Mouse (Mus musculus): ENCODE data around the gene Palm. TPM values are rescaled to one million over a fixed set of nuclear protein-coding genes. Genes with fewer than 3 reads are reported as not detected.

The Palm gene
- polyA plus RNA-seq, 1 experiment from 2014 or later, result 56.8 TPM

GRCm38 (mm10) chr10:79853392-79853791 is 60.0 kb downstream of the Palm start:
- Histone ChIP-seq H3K9me3 (replicated peaks; ENCODE audit: control insufficient read depth, low read length) (no peaks in the 10 kb centered on the region), H3K36me3 (ENCODE audit: control insufficient read depth, insufficient read depth, low read length) (no peaks in the 10 kb centered on the region), H3K4me1 (ENCODE audit: control insufficient read depth, insufficient read depth, low read length) (peaks cover 47% of the 10 kb centered on the region), H3K27ac (ENCODE audit: low read length) (peak overlapping the region; percentile 100), H3K4me2 (ENCODE audit: low read depth, low read length) (peak overlapping the region; percentile 91), H3K9ac (ENCODE audit: low read length) (peak overlapping the region; percentile 84), H3K27me3 (ENCODE audit: control insufficient read depth, insufficient read depth, low read length) (no peaks in the 10 kb centered on the region), H3K4me3 (replicated peaks; ENCODE audit: low read length) (peak overlapping the region; percentile 97)
- ATAC-seq (ENCODE audit: insufficient read depth, low FRiP score), result peak; percentile 66
- under 1% methylated on average over 15 of the region's 15 CpGs for WGBS

DNA sequence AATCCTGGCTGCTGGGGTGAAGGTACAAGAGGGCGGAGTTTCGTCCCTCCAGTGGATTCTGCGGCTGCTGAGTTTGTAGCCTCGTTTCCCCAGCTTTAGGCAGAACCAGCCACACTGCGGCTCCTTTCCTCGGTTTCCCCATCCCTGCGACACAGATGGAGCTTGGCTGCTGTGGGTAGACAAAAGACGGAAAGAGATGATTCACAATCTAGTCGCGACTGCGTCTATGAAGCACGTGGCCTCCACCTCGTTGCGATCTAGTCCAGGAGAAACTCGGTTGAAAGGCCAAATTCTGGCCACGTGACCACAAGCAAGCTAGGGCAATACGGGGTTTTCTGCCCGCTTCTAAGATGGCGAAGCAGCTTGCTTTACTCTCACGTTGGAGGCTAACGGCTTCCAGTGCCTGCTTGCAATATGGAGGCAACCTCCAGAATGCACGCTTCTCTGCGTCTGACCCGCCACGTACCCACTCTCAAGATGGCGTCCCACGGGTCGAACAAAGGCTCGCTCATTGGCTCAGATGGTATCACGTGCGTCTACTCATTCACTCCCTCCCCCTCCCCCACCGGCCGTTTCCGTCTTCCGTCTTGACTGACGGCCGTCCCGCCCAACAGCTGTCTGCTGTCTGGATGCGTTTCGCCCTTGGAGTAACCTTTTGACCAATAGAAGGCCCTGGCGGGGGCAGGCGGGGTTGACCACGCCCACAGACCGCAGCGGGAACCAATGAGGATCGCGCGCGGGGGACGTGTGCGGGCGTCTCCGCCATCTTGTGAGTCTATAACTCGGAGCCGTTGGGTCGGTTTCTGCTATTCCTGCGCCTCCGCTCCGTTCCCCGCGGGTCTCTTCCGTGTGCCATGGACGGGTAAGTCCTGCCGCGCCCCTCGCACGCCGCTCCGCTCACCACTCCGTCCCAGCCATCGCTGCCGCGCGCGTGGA is 60.8 kb downstream of the Palm start, which contains the start of gene Ptbp1:
Gene Ptbp1, plus strand, starts transcription at position 568 of the 936 bp plus-strand sequence.
- H3K9ac ChIP-seq (ENCODE audit: low read length), result peak within 1 kb of the TSS; percentile 99
- H3K36me3 ChIP-seq (ENCODE audit: control insufficient read depth, insufficient read depth, low read length), result peaks cover under 1% of the 10 kb centered on the region
- H3K9me3 ChIP-seq (replicated peaks; ENCODE audit: control insufficient read depth, low read length), result no peaks in the 10 kb centered on the region
- under 1% methylated on average over 75 of the region's 75 CpGs for WGBS
- ATAC-seq (ENCODE audit: insufficient read depth, low FRiP score), result peak; percentile 92
- H3K4me2 ChIP-seq (ENCODE audit: low read depth, low read length), result peak within 1 kb of the TSS; percentile 91
- H3K4me3 ChIP-seq (replicated peaks; ENCODE audit: low read length), result peak within 1 kb of the TSS; percentile 97
- peaks cover 55% of the 10 kb centered on the region for H3K4me1 ChIP-seq (ENCODE audit: control insufficient read depth, insufficient read depth, low read length)
- peak within 1 kb of the TSS; percentile 100 for H3K27ac ChIP-seq (ENCODE audit: low read length)
- H3K27me3 ChIP-seq (ENCODE audit: control insufficient read depth, insufficient read depth, low read length), result no peaks in the 10 kb centered on the region

DNA sequence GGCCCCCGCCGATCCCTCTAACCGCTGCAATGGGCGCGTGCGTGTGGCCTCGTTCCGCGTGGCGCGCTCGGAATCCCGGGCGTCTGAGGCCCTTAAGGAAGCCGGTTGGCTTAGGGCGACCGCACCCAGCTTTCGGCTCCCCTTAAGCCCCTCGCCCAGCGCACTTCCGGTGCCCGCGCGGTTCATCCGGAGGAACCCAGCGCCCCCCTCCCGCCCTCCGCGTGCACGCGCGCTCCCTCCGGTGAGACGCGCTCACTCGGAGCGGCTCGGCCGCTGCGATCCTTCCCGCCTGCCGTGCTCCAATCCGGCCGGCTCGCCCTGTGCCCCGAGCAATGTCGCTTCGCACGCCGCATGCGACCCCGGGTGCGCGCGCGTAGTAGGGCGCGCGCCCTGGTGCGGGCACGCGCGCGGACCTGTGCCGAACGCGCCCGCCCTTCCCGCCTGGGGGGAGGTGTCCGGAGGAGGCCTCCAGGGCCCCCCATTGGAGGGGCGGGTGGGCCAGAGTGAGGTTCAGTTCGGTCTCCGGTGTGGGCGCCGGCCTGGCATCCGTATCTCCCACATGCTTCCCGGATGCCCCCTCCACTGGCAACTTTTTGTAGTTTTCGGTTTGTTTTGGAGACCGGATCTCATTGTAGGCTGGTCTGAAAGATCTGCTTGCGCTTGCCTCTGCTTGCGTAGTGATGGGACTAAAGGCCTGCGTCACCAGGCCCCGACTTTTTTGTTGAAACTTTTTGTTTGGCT is 61.6 kb downstream of the Palm start:
- ATAC-seq (ENCODE audit: insufficient read depth, low FRiP score), result peak; percentile 3; the same call in 1 of the 2 replicates
- peaks cover 9% of the 10 kb centered on the region for H3K36me3 ChIP-seq (ENCODE audit: control insufficient read depth, insufficient read depth, low read length)
- H3K4me2 ChIP-seq (ENCODE audit: low read depth, low read length), result peak overlapping the region; percentile 89
- H3K27me3 ChIP-seq (ENCODE audit: control insufficient read depth, insufficient read depth, low read length), result no peaks in the 10 kb centered on the region
- H3K9ac ChIP-seq (ENCODE audit: low read length), result peak overlapping the region; percentile 99
- under 1% methylated on average over 82 of the region's 83 CpGs for WGBS
- no peaks in the 10 kb centered on the region for H3K9me3 ChIP-seq (replicated peaks; ENCODE audit: control insufficient read depth, low read length)
- peak overlapping the region; percentile 97 for H3K4me3 ChIP-seq (replicated peaks; ENCODE audit: low read length)
- H3K4me1 ChIP-seq (ENCODE audit: control insufficient read depth, insufficient read depth, low read length), result peaks cover 56% of the 10 kb centered on the region
- peak overlapping the region; percentile 100 for H3K27ac ChIP-seq (ENCODE audit: low read length)

GRCm38 (mm10) chr10:79855558-79856184 is 62.3 kb downstream of the Palm start:
- peaks cover 16% of the 10 kb centered on the region for H3K36me3 ChIP-seq (ENCODE audit: control insufficient read depth, insufficient read depth, low read length)
- peak overlapping the region; percentile 89 for H3K4me2 ChIP-seq (ENCODE audit: low read depth, low read length)
- WGBS, result 2% methylated on average over 10 of the region's 10 CpGs
- no peak for ATAC-seq (ENCODE audit: insufficient read depth, low FRiP score)
- peak overlapping the region; percentile 100 for H3K27ac ChIP-seq (ENCODE audit: low read length)
- no peaks in the 10 kb centered on the region for H3K9me3 ChIP-seq (replicated peaks; ENCODE audit: control insufficient read depth, low read length)
- peak overlapping the region; percentile 99 for H3K9ac ChIP-seq (ENCODE audit: low read length)
- peak overlapping the region; percentile 97 for H3K4me3 ChIP-seq (replicated peaks; ENCODE audit: low read length)
- peaks cover 56% of the 10 kb centered on the region for H3K4me1 ChIP-seq (ENCODE audit: control insufficient read depth, insufficient read depth, low read length)
- H3K27me3 ChIP-seq (ENCODE audit: control insufficient read depth, insufficient read depth, low read length), result no peaks in the 10 kb centered on the region

DNA sequence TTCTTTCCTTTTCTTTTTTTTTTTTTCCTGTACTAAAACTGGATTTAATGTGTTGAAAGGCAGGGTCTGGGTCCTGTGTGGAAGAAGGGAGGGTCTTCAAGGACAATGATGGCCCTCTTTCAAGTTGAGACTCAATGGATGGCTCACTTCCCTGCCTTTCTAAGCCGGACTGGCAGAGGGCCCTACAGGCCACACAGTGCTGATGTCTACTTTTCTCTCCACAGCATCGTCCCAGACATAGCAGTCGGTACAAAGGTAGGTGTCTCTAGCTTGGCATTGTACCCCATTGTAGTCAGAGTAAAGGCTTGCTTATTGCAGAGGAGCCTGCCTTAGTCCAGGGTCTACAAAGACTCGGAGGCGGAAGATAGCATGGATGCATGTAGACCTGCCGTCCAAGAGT is 62.9 kb downstream of the Palm start:
- WGBS, result 19% methylated on average over 6 of the region's 6 CpGs
- ATAC-seq (ENCODE audit: insufficient read depth, low FRiP score), result no peak
- H3K4me1 ChIP-seq (ENCODE audit: control insufficient read depth, insufficient read depth, low read length), result peaks cover 53% of the 10 kb centered on the region

GRCm38 (mm10) chr10:79856704-79857451 is 63.5 kb downstream of the Palm start:
- ATAC-seq (ENCODE audit: insufficient read depth, low FRiP score), result no peak
- Histone ChIP-seq H3K9me3 (replicated peaks; ENCODE audit: control insufficient read depth, low read length) (no peaks in the 10 kb centered on the region), H3K27me3 (ENCODE audit: control insufficient read depth, insufficient read depth, low read length) (no peaks in the 10 kb centered on the region), H3K36me3 (ENCODE audit: control insufficient read depth, insufficient read depth, low read length) (peaks cover 25% of the 10 kb centered on the region), H3K27ac (ENCODE audit: low read length) (peak overlapping the region; percentile 100), H3K4me2 (ENCODE audit: low read depth, low read length) (peak overlapping the region; percentile 89), H3K4me3 (replicated peaks; ENCODE audit: low read length) (peak overlapping the region; percentile 97), H3K4me1 (ENCODE audit: control insufficient read depth, insufficient read depth, low read length) (peaks cover 47% of the 10 kb centered on the region), H3K9ac (ENCODE audit: low read length) (peak overlapping the region; percentile 99)
- 21% methylated on average over 7 of the region's 7 CpGs for whole genome bisulfite sequencing

More for the DNA sequence above, 62.9 kb downstream of the Palm start:
- Histone ChIP-seq H3K4me2 (ENCODE audit: low read depth, low read length) (peak overlapping the region; percentile 89), H3K27me3 (ENCODE audit: control insufficient read depth, insufficient read depth, low read length) (no peaks in the 10 kb centered on the region), H3K9ac (ENCODE audit: low read length) (peak overlapping the region; percentile 99), H3K27ac (ENCODE audit: low read length) (peak overlapping the region; percentile 100), H3K9me3 (replicated peaks; ENCODE audit: control insufficient read depth, low read length) (no peaks in the 10 kb centered on the region), H3K4me3 (replicated peaks; ENCODE audit: low read length) (peak overlapping the region; percentile 97), H3K36me3 (ENCODE audit: control insufficient read depth, insufficient read depth, low read length) (peaks cover 20% of the 10 kb centered on the region)

DNA sequence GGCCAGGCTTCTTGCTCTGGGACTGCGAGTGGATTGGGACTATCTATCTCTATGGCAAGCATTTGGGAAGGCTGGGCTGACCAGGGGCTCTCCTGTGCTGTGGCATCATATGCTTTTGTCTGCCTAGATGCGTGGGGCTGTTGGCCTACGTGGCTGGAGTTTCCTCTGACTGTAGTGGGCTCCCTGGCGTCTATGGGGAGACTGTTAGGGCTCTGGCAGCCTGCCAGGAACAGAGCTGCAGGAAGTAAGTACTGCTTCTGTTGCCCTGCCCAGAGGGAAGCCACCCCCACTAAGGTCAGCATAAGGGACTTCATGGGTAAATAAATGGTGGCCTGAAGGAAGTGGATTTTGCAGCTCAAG is 64.1 kb downstream of the Palm start:
- peaks cover 42% of the 10 kb centered on the region for H3K4me1 ChIP-seq (ENCODE audit: control insufficient read depth, insufficient read depth, low read length)
- 2% methylated on average over 4 of the region's 4 CpGs for WGBS
- peak overlapping the region; percentile 97 for H3K4me3 ChIP-seq (replicated peaks; ENCODE audit: low read length)
- ATAC-seq (ENCODE audit: insufficient read depth, low FRiP score), result no peak
- H3K36me3 ChIP-seq (ENCODE audit: control insufficient read depth, insufficient read depth, low read length), result peaks cover 31% of the 10 kb centered on the region
- no peaks in the 10 kb centered on the region for H3K27me3 ChIP-seq (ENCODE audit: control insufficient read depth, insufficient read depth, low read length)
- H3K9me3 ChIP-seq (replicated peaks; ENCODE audit: control insufficient read depth, low read length), result no peaks in the 10 kb centered on the region
- H3K9ac ChIP-seq (ENCODE audit: low read length), result peak overlapping the region; percentile 99
- peak overlapping the region; percentile 100 for H3K27ac ChIP-seq (ENCODE audit: low read length)
- H3K4me2 ChIP-seq (ENCODE audit: low read depth, low read length), result peak overlapping the region; percentile 89

DNA sequence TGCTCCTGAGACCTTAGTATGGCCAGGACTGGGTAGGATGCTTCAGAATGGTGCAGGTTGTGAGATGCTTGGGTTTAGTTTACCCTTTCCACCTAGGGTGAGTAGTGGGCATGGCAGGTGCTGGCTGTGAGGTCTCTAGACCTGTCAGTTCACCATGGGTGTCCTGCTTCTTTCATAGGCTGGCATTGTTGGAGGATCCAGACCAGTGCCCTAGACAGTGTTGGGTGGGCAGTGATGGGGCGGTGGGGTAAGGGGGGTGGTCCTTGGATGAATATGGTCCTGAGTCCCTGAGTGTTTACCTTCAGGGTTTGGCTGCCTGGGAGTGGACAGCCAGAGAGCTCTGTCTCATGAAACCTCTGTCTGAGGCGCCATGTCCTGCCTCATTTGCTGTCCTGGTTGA is 64.5 kb downstream of the Palm start:
- 57% methylated on average over 2 of the region's 2 CpGs for WGBS
- H3K4me1 ChIP-seq (ENCODE audit: control insufficient read depth, insufficient read depth, low read length), result peaks cover 37% of the 10 kb centered on the region
- H3K36me3 ChIP-seq (ENCODE audit: control insufficient read depth, insufficient read depth, low read length), result peaks cover 35% of the 10 kb centered on the region
- H3K4me3 ChIP-seq (replicated peaks; ENCODE audit: low read length), result peak overlapping the region; percentile 97
- H3K4me2 ChIP-seq (ENCODE audit: low read depth, low read length), result peak overlapping the region; percentile 89
- H3K27me3 ChIP-seq (ENCODE audit: control insufficient read depth, insufficient read depth, low read length), result no peaks in the 10 kb centered on the region
- peak overlapping the region; percentile 99 for H3K9ac ChIP-seq (ENCODE audit: low read length)
- H3K9me3 ChIP-seq (replicated peaks; ENCODE audit: control insufficient read depth, low read length), result no peaks in the 10 kb centered on the region
- peak overlapping the region; percentile 52 for H3K27ac ChIP-seq (ENCODE audit: low read length)
- ATAC-seq (ENCODE audit: insufficient read depth, low FRiP score), result no peak

Data from stomach, embryonic 16.5 days (tissue).